Mouse (Mus musculus) liver, embryonic 14.5 days (tissue): Measurements from ENCODE around the gene Zbtb25.

Experiments
- CTCF ChIP-seq: IDR thresholded peaks from 2 replicates; pipeline ENCODE4 v1.5.1; 2016; ENCODE audit warnings: antibody characterized with exemption, low read depth, control low read depth
- EP300 ChIP-seq: IDR thresholded peaks from 2 replicates; pipeline ENCODE4 v1.6.1; 2016; ENCODE audit warnings: antibody characterized with exemption, low read depth

DNA sequence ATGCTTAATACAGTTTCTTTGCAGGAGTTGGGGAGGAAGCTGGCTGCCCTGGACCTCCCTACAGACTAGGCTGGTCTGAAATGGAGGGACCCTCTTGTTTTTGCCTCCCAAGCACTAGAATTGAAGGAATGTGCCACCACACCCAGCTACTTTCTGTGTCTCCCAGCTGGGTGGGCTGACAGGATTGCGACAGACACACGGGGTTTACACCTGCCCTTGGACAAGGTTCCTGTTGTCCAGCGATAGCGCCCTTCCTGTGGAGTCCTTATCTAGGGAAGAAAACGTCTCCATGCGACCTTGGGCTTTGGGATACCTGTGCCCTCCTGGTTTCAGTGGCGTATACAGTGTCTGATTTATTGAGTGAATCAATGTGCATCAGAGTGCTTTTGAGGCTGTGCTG lies 10.7 kb upstream of the Zbtb25 start:
- TF ChIP-seq EP300 (no peak), CTCF (no peak)
